Mouse (Mus musculus) erythroblast, embryonic 14.5 days (primary cell): ENCODE measurements around the gene Macc1.

ENCODE experiments used
- GATA1 ChIP-seq: IDR thresholded peaks from 2 replicates; pipeline ENCODE4 v1.6.1; 2012; ENCODE audit warnings: low read length, inconsistent platforms, mixed read lengths
- TAL1 ChIP-seq: IDR thresholded peaks from 3 replicates; pipeline ENCODE4 v1.6.1; 2012; ENCODE audit warnings: low read length, inconsistent platforms, mixed read lengths

DNA sequence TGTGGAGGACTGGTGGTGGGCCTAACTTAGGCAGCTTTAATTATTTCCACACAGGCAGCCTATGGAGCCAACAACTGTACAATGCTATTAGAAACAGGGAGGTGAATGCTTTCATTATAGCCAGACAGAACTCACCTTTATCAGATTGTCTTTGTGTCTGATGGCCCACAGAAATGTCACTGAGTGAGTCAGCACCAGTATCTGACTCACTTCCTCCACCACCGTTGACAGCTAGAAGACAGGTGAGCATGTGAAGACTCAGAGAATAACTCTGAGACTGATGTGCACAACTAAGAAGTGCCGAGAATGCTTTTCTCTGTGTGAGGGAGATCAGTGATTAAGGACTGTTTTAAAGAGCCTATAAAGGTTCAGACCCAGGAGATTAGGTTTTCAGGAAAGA is 73.9 kb downstream of the Macc1 start:
- TF ChIP-seq GATA1 (no peak), TAL1 (no peak)
